Mouse (Mus musculus) heart, postnatal 25 days (tissue): ENCODE results near the gene Trip12. TPM values are rescaled to one million over a fixed set of nuclear protein-coding genes. Genes with fewer than 3 reads are reported as not detected.

Experiments
- DNase-seq: peaks from one replicate; pipeline ENCODE4 v3.0.0; 2022; ENCODE audit warnings: low spot score
- intact Hi-C: fragments of 180-260 bp; cut with DNase I; formaldehyde crosslinking; loops from one replicate; pipeline ENCODE4 v1.15.1; 2025
- total RNA-seq, 2 experiments: library from RNA; stranded (reverse); gene quantifications; 2 replicates each; pipeline ENCODE4 v1.2.3; 2021

Trip12 gene
- total RNA-seq, 2 experiments from 2014 or later = 185 to 203 TPM

DNA sequence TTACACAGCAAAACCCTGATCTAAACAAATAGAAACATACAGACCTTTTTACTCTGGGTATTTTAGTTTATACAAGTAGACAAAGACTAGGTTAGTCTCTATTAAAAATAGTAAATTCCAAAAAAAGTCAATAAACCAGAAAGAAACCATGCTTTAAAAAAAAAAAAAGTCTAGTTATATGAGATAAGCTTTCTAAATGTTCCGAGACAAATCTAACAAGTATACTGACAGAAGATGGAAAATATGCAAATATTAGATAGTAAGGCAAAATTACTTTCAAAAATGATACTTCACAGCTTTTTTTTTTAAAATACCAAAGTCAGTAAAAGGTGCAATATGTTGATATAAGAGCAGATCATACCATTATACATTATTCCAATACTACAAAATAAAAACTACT, 22.7 kb downstream of the Trip12 start:
- intact Hi-C loops = no loop called here
- no peak for DNase-seq

DNA sequence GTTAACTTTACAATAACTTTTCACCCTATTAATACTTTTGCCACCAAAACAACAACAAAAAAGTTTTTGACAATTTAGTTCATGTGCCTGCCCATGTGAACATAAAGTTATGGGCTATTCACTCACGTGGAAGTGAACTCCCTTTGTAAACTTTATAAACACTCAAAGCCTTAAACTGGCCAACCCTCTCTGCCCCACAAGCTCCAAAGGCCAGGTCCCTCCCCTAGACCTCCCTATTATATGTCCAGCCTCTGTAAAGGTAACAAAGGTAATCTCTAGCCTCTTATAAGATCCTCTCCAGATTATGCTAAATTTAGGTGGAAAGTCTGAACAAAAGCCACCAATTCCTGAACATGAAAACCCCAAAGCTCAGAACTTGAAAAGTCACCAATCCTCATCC, 36.5 kb downstream of the Trip12 start:
- intact Hi-C loops = no loop called here
- DNase-seq = no peak

- intact Hi-C loops = no loop called here
- DNase-seq = no peak
Observed at GRCm38 (mm10) chr1:84799166-84799565, 41.1 kb downstream of the Trip12 start.

DNA sequence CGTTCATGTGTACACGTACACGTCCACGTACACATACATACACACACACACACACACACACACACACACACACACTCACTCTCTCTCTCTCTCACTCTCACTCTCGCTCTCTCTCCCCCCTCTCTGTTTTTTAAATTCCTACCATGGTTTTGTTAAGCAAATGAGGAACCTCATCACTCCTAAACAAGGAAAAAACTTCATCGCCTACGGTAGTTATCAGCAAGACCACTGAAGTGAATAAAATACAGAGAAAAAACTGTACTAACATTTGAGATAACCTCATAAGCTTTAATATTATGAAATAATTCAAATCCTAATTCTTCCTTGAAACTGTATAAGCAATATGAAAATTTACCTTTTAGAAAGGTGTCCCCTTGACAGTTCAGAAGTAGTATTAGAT, 45.0 kb downstream of the Trip12 start:
- DNase-seq = no peak
- intact Hi-C loops = no loop called here

DNA sequence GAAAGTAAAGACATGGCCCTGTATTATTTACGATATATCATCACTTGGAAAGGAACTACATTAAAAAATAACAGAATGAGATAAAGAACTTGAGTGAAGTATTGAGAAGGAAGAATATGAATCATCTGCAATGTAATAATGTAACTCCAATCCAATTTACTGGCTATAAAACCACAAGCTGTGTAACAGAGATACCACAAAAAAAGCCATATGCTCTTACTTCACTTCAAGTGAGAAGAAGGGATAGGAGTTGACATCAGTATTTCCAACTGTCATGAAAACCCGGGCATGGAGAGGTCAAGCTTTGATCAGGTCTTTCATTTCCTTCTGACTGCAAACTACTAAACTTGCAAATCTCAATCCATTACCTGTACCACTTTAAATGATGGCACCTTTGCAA, 48.9 kb downstream of the Trip12 start:
- no peak for DNase-seq
- intact Hi-C loops = loop anchor here (5.0 kb wide), 1 partner anchor 41 kb away; no protein-coding TSS in a partner anchor

- DNase-seq = no peak
- intact Hi-C loops = loop anchor here (5.0 kb wide), 1 partner anchor 38 kb away; no protein-coding TSS in a partner anchor
Observed at GRCm38 (mm10) chr1:84780630-84781029, 59.7 kb downstream of the Trip12 start.

DNA sequence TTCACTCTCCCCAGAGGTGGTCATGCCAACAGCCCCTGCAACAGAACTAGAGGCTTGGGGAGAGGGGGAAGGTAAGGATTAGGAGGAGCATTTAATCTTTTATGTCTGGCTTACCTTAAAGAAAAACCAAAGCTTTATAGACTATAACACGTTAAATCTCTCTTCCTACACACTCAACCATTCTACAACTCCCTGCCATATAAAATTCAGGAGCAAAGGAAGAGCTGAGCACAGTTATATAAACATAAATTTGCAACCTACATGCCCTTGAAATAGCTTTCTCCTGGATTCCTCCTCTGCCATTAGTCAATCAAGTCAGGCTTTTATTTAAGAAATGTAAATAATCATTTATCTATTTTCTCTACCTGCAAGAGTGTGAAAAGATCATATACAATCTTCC, 62.9 kb downstream of the Trip12 start:
- no peak for DNase-seq
- intact Hi-C loops = no loop called here

- DNase-seq = no peak
- intact Hi-C loops = no loop called here
Observed at GRCm38 (mm10) chr1:84758843-84759242, 81.5 kb downstream of the Trip12 start.

- no peak for DNase-seq
- intact Hi-C loops = loop anchor here (5.0 kb wide), 1 partner anchor 40 kb away; no protein-coding TSS in a partner anchor
Observed at GRCm38 (mm10) chr1:84742156-84742555, 98.2 kb downstream of the Trip12 start.

- intact Hi-C loops = loop anchor here (5.0 kb wide), 1 partner anchor 42 kb away; no protein-coding TSS in a partner anchor
- no peak for DNase-seq
Observed at GRCm38 (mm10) chr1:84740080-84740479, 100.2 kb downstream of the Trip12 start.

DNA sequence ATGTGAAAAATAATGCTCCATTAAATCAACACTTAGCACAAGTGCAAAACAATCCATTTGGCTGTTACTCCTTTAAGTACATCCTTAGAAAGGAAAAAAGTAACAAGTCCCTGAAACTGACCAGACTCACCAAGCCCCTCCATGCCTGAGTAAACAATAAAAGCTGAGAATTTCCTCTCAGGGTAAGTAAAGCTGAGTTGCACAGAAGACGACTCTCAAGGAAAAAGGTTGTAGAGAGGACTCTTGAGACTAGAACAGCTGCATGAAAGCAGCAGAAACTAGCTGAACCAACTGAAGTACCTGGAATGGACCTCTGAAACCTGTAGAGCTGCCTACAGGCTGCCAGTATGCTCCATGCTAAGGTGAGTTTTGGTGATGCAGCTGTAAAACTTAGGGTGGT, 103.2 kb downstream of the Trip12 start:
- no peak for DNase-seq
- intact Hi-C loops = no loop called here

- intact Hi-C loops = loop anchor here (1.0 to 2.0 kb wide), 2 partner anchors 94 to 151 kb away; no protein-coding TSS in a partner anchor
- no peak for DNase-seq
Observed at GRCm38 (mm10) chr1:84733799-84734198, 106.5 kb downstream of the Trip12 start.

- intact Hi-C loops = no loop called here
- no peak for DNase-seq
Observed at GRCm38 (mm10) chr1:84731763-84732162, 108.6 kb downstream of the Trip12 start.

DNA sequence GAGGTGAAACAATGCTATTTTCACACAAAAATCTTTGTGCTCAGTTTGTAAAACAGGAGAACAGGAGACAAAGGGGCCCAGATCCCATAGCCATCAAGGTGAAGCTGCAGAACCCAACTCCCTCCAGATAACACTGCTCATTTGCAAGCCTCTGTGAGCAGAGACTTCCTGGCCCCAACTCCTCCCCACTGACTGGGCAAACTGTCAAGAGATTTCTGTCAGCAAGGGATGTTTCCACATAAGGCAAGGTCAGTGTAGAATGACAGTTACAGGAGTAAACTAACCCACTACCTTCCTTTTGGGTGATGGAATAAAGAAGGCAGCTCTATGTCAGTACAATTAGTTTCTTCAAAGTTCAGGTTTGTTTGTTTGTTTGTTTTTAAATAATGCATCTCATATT, 117.5 kb downstream of the Trip12 start:
- intact Hi-C loops = no loop called here
- no peak for DNase-seq

- intact Hi-C loops = no loop called here
- no peak for DNase-seq
Observed at GRCm38 (mm10) chr1:84722371-84722770, 117.9 kb downstream of the Trip12 start.

GRCm38 (mm10) chr1:84721942-84722341, 118.4 kb downstream of the Trip12 start:
- intact Hi-C loops = no loop called here

DNA sequence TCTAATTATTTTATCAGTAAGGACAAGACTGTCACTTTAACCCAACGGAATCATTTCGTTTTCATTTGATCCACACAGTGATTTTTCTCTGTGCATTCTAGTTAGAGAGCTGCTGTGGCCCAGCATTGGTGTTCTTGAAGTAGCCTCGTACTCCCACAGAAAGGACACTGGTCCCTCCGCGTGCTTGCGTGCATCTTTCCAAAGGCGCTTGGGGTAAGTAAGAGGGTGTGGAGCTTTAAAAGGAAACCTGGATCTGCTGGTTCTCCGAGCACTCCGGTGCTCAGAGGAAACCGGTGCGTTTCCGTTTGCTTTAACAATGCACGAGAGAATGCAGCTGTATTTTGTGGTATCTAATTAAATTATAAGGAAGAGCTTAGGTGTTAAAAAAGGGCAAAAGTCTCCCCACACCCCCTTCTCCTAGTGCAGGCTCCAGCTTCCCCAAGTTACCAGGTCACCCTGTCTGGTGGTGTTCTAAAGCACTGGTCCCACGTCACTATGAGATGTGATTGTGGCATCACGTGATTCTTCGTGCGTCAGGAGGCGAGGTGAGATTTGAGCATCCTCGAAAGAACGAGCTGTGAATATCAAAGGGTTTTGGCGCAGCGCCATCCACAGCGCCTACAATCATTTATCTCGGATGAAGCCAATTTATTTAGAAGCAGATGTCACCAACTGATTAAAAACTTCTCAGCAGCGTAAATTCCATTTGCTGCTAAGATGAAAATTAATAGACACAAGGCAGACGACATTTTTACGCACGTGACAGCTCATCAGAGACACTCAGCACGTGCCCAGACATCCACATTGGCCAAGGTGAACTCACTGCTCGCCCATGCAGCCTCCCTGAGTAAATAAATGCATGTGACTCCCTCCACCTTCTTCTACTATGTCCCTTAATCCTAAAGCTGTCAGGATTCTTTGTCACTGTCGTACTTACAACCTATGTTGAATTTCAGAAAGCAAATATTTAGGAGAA, 130.2 kb downstream of the Trip12 start:
- intact Hi-C loops = no loop called here
- DNase-seq = no peak

More at GRCm38 (mm10) chr1:84721942-84722341, 118.4 kb downstream of the Trip12 start:
- no peak for DNase-seq

DNA sequence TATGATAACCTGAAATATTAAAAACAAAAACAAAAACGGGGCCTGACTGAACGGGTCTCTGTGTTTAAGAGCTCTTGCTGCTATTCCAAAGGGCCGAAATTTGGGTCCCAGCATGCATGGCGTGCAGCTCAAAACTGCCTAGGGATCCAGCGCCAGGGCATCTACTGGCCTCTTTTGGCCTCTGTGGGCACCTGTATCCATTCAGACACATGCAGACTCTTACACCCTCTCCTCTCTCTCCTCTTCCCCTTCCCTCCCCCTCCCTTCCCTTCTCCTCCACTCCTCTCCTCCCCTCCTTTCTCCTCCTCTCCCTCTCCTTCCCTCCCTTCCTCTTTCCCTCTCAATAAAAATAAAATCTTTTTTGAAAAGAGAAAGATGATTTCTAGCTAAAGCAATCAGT, 130.9 kb downstream of the Trip12 start:
- intact Hi-C loops = no loop called here
- DNase-seq = no peak

DNA sequence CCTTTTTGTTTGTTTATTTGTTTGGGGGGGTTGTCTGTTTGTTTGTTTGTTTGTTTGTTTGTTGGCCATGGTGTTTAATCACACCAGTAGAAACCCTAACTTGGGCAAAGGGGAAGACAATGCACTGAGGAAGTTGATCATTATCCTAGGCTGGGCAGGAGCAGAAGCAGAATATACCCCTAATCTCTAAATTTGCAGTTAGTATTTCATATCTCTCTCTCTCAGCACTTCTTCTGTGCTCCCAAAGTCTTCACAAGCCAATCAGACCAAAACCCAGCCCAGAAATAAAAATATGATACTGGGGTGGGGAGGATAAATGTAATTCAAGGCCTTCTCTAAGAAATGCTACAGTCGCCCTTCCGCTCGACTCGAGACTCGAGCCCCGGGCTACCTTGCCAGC, 140.1 kb downstream of the Trip12 start:
- no peak for DNase-seq
- intact Hi-C loops = no loop called here

- intact Hi-C loops = no loop called here
- no peak for DNase-seq
Observed at GRCm38 (mm10) chr1:84697136-84697535, 143.2 kb downstream of the Trip12 start.
